Comparison of ENCODE assay signal across 33 mouse cellular contexts in genomic region chr10:100415566-100415965, GRCm38 (mm10). TPM values are rescaled to one million over a fixed set of nuclear protein-coding genes. Genes with fewer than 3 reads are reported as not detected.
DNase-seq lines count a peak whose midpoint lies in the region; ATAC-seq lines count a peak whose summit lies in the region.
"Had no signal": no experiment of that assay in that cellular context is flagged by ENCODE, and none has a peak within 500 bp of the region (broad histone marks: within the 10 kb centered on the region; RNA-seq: fewer than 3 reads in every experiment).

No protein-coding gene starts in this region.

- no peaks in the 10 kb centered on the region for H3K27me3 ChIP-seq in midbrain, embryonic 15.5 days (replicated peaks)
- H3K27me3 ChIP-seq: embryonic facial prominence, embryonic 12.5 days; embryonic facial prominence, embryonic 15.5 days; heart, embryonic 12.5 days; heart, embryonic 15.5 days; hindbrain, embryonic 13.5 days; intestine, embryonic 15.5 days had no signal

- H3K9ac ChIP-seq in midbrain, embryonic 15.5 days: no peak overlapping the region
- H3K9ac ChIP-seq: embryonic facial prominence, embryonic 12.5 days; embryonic facial prominence, embryonic 15.5 days; forebrain, postnatal 0 days; heart, embryonic 12.5 days; heart, embryonic 15.5 days; hindbrain, embryonic 13.5 days; intestine, embryonic 15.5 days had no signal

- 91% methylated on average over 7 of the region's 7 CpGs for WGBS in midbrain, embryonic 15.5 days

- H3K4me1 ChIP-seq in midbrain, embryonic 15.5 days: no peaks in the 10 kb centered on the region
- H3K4me1 ChIP-seq: embryonic facial prominence, embryonic 12.5 days; embryonic facial prominence, embryonic 15.5 days; heart, embryonic 12.5 days; heart, embryonic 15.5 days; hindbrain, embryonic 10.5 days; hindbrain, embryonic 13.5 days; intestine, embryonic 15.5 days had no signal

- H3K36me3 ChIP-seq in midbrain, embryonic 15.5 days (replicated peaks): no peaks in the 10 kb centered on the region
- H3K36me3 ChIP-seq: embryonic facial prominence, embryonic 12.5 days; embryonic facial prominence, embryonic 15.5 days; heart, embryonic 12.5 days; heart, embryonic 15.5 days; hindbrain, embryonic 10.5 days; hindbrain, embryonic 13.5 days; intestine, embryonic 15.5 days had no signal

- ATAC-seq in midbrain, embryonic 15.5 days (replicated peaks): no peak
- ATAC-seq: CD4-positive, CD25-positive, alpha-beta regulatory T cell, adult 4 months; forebrain, embryonic 14.5 days; forebrain, postnatal 0 days; hindbrain, embryonic 16.5 days; intestine, embryonic 15.5 days had no signal

- no peak overlapping the region for H3K4me3 ChIP-seq in midbrain, embryonic 15.5 days
- H3K4me3 ChIP-seq: embryonic facial prominence, embryonic 12.5 days; embryonic facial prominence, embryonic 15.5 days; gastrocnemius, adult 2 months; heart, embryonic 12.5 days; heart, embryonic 15.5 days; hindbrain, embryonic 10.5 days; hindbrain, embryonic 13.5 days; intestine, embryonic 15.5 days had no signal

- H3K4me2 ChIP-seq in midbrain, embryonic 15.5 days: no peak overlapping the region
- H3K4me2 ChIP-seq: embryonic facial prominence, embryonic 12.5 days; embryonic facial prominence, embryonic 15.5 days; heart, embryonic 12.5 days; heart, embryonic 15.5 days; hindbrain, embryonic 13.5 days; intestine, embryonic 15.5 days had no signal

- peak; percentile 58 for DNase-seq in adrenal gland, adult 2 months
- DNase-seq in adrenal gland, adult 18-20 months (ENCODE audit: low spot score in 2 of 2): no peak
- DNase-seq in adrenal gland, adult 8-10 months: peak; percentile 36
- peak; percentile 53 for DNase-seq in adrenal gland, postnatal 14 days
- DNase-seq in testis, postnatal 10 days (ENCODE audit: low spot score): peak; percentile 45
- no peak for DNase-seq in spleen, adult 12 weeks (ENCODE audit: low spot score)
- DNase-seq: cerebellum, adult 11 months; cerebellum, adult 2 months; cerebellum, adult 9-11 months; cerebellum, postnatal 25 days; forebrain, postnatal 0 days; gastrocnemius, adult 2 months; gastrocnemius, postnatal 25 days; heart, adult 18-20 months; heart, postnatal 10 days; heart, postnatal 36 days had no signal

- H3K27ac ChIP-seq in midbrain, embryonic 15.5 days: no peak overlapping the region
- H3K27ac ChIP-seq: embryonic facial prominence, embryonic 12.5 days; embryonic facial prominence, embryonic 15.5 days; gastrocnemius, adult 2 months; heart, embryonic 15.5 days; hindbrain, embryonic 10.5 days; hindbrain, embryonic 13.5 days; intestine, embryonic 15.5 days had no signal

- no peaks in the 10 kb centered on the region for H3K9me3 ChIP-seq in midbrain, embryonic 15.5 days
- H3K9me3 ChIP-seq: embryonic facial prominence, embryonic 12.5 days; embryonic facial prominence, embryonic 15.5 days; heart, embryonic 12.5 days; heart, embryonic 15.5 days; hindbrain, embryonic 10.5 days; hindbrain, embryonic 13.5 days; intestine, embryonic 15.5 days had no signal

RNA-seq across cellular contexts. Expression of gene Gm4312, which starts 33.2 kb away (rescaled TPM):
- total RNA-seq in adrenal gland, adult 2 months (2021): not detected
- polyA plus RNA-seq in adrenal gland, adult 2 months (2012; rRNA removed): not detected in 2 replicates
- total RNA-seq in adrenal gland, adult 18-20 months (2021): not detected
- total RNA-seq in adrenal gland, adult 8-10 months (2022): not detected
- total RNA-seq in adrenal gland, postnatal 14 days (2021): not detected in 2 replicates
- polyA plus RNA-seq in midbrain, embryonic 15.5 days (2015; fragmentation: Nextera tagmentation; extraction: Ambion mirVana): not detected in 2 replicates
- total RNA-seq: common myeloid progenitor, adult 5-6 weeks; forebrain, postnatal 0 days; gastrocnemius, adult 2 months; gastrocnemius, postnatal 25 days; heart, adult 18-20 months; heart, postnatal 10 days; heart, postnatal 36 days; MEL had no signal
- polyA plus RNA-seq: C2C12; CD4-positive, CD25-positive, alpha-beta regulatory T cell, adult 4 months; cerebellum, adult 2 months; embryonic facial prominence, embryonic 12.5 days; embryonic facial prominence, embryonic 15.5 days; forebrain, embryonic 11.5 days; forebrain, embryonic 14.5 days; forebrain, postnatal 0 days; frontal cortex, adult 2 months; gonadal fat pad, adult 2 months; heart, embryonic 12.5 days; heart, embryonic 15.5 days; hindbrain, embryonic 10.5 days; hindbrain, embryonic 13.5 days; hindbrain, embryonic 16.5 days; intestine, embryonic 15.5 days had no signal

RNA-seq across cellular contexts. Expression of gene Gm4307, which starts 54.4 kb away (rescaled TPM):
- total RNA-seq in adrenal gland, adult 2 months (2021): not detected
- polyA plus RNA-seq in adrenal gland, adult 2 months (2012; rRNA removed): not detected in 2 replicates
- not detected for total RNA-seq in adrenal gland, adult 18-20 months (2021)
- not detected for total RNA-seq in adrenal gland, adult 8-10 months (2022)
- total RNA-seq in adrenal gland, postnatal 14 days (2021): not detected in 2 replicates
- not detected in 2 replicates for polyA plus RNA-seq in midbrain, embryonic 15.5 days (2015; fragmentation: Nextera tagmentation; extraction: Ambion mirVana)
- total RNA-seq: common myeloid progenitor, adult 5-6 weeks; forebrain, postnatal 0 days; gastrocnemius, adult 2 months; gastrocnemius, postnatal 25 days; heart, adult 18-20 months; heart, postnatal 10 days; heart, postnatal 36 days; MEL had no signal
- polyA plus RNA-seq: C2C12; CD4-positive, CD25-positive, alpha-beta regulatory T cell, adult 4 months; cerebellum, adult 2 months; embryonic facial prominence, embryonic 12.5 days; embryonic facial prominence, embryonic 15.5 days; forebrain, embryonic 11.5 days; forebrain, embryonic 14.5 days; forebrain, postnatal 0 days; frontal cortex, adult 2 months; gonadal fat pad, adult 2 months; heart, embryonic 12.5 days; heart, embryonic 15.5 days; hindbrain, embryonic 10.5 days; hindbrain, embryonic 13.5 days; hindbrain, embryonic 16.5 days; intestine, embryonic 15.5 days had no signal

Comparison
In these comparisons a context has a peak if more than half of its experiments do, and no peak if none do; other contexts are left out.
1. DNase-seq: peak in adrenal gland, adult 2 months (single experiment), adrenal gland, adult 8-10 months (single experiment), adrenal gland, postnatal 14 days (single experiment) and testis, postnatal 10 days (single experiment); none in adrenal gland, adult 18-20 months (0 of 2) and spleen, adult 12 weeks (single experiment).